Mouse (Mus musculus) liver (tissue): Measurements from ENCODE around the gene Peg3.
A peak's percentile ranks its signal among the peaks of the same experiment; 100 is the strongest.
"Not testable (repeated sequence)": the region's sequence is repeated elsewhere in the genome, so short reads cannot be mapped to it uniquely, and the experiment has no call there.

Source experiments
- DNase-seq: peaks from one replicate; pipeline ENCODE4 v3.0.0-alpha.2; 2020; ENCODE audit warnings: mixed read lengths

The Peg3 gene

DNA sequence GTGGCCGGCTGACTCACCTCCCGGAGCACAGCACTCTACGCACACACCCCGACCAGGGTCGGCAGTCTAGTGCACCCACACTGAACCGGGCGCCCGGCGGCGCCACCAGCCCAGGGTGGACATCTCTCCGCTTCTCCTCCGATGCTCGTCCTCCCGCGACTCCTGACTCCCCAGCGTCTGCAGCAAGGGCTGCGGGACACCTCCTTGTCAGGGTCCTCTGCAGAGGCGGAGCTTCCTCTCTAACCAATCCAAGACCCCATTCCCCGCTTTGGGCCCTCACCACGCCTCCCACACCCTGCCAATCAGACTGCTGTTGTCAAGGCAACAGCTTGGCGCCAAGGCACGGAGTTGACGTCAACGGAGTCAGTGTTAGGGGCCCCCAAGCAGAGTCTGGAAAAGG is at the start of gene Peg3, which contains the start of gene Usp29:
Gene Peg3 (minus strand): TSS at position 191 of the 400 bp plus-strand sequence.
Gene Usp29 (plus strand): TSS at position 338 of the 400 bp plus-strand sequence.
- DNase-seq = peak; percentile 82

DNA sequence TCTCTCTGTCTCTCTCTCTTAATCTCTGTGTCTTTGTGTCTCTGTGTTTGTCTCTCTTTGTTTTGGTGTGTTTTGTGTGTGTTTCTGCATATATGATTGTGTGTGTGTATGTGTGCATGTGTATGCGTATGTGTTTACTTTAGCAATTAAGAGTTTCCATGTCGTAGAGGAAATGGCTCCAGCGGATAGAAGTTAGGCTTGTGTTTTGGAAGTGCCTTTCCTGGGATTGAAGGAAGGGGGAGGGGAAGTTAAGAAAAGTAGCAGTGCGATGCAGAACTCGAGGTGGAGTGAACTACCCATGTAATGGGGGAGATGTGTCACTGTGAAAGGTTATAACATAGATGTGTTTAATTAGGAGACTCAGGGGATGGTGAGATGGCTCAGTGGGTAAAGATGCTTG is 48.9 kb upstream of the Peg3 start:
- no peak for DNase-seq

DNA sequence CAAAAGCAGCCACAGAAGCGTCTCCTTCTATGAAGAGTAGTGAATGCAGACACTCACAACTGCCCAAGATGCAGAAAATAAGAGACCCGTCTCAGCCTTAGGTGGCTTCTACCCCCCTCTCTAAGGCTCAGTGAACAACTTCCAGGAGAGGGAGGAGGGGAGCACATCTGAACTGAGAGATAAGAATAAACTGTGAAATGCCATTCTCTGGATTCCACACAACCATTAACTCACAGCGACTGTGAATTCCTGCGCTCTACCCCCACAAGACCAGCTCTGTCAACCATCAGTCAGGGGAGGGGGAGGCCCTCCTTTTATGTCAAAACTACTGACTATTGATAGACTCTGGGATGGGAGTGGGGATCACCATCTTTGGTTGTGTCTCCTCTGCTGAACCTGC is 47.5 kb upstream of the Peg3 start:
- no peak for DNase-seq

DNA sequence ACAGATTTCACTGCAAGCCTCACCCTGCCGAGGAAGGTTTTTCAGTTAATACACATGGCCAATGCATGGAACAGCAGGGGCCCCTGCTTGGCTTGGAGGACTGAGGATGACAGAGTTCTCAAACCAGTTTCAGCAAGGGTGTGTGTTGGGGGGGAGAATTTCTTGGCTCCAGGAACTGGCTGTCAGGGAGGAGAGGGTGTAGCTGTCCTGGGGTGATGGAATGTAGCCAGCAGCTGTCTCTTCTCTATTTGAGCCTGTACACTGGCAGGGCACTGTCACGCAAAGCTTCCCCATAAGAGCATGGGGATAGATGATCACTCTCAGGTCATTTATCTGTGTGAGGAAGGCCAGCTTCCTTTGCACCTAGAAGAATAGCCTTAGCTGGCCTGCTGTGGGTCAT is 46.9 kb upstream of the Peg3 start:
- DNase-seq = peak; percentile 17

DNA sequence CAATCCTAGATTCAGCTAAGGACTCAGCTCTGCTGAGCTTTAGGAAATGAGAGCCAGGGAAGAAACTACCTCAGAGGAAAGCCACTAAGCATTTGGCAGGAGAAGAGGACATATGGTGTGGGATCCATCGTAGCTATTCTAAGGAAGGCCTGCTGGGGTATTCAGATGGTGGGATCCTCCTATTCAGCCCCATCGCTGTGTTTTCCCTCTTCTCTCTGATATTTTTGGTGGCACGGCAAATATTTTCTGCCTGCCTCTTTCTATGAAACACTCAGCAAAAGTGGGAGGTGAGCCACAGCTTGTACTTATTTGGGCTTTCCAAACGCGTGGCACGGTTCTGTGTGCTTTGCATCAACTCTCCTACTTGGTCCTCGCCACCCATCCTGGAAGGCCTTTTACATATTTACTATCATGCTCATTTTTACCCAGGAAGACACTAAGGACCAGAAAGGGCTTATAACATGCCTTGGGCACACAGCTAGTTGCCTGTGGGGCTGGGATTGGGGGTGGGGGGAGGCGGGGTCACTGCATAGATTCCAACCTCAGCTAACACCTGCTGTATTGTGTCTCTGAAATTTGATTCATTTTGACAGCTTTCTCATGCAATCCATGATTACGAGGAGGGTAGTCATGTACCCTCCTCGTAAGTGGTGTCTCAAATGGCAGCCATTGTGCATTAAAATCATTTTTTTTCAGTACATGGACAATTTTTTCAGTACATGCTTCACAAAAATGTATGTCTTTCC is 46.3 kb upstream of the Peg3 start:
- DNase-seq = no peak

DNA sequence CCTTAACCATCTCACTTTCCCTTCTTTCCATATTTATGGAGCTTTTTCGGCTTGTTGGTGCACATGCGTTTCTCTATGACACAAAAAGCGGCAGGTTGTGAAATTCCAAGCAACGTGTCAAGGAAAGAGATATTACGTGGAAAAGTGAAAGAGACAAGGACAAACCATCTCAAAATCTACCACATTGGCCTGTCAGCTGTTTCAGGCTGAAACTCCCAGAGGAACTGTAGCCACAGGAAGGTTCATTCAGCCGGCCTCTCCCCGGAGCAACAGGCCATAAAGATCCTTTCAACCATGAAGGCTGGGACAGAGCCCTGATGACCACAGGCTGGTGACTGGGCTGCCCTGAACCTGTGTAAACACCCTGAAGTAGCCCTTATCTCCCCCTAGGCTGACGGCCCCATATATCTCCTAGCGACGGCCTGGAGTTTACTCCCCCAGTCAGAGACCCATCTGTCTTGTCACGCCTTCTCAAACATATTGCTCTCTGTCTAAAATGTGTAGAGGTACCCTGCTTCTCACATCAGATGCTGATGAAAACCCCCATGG is 43.7 kb upstream of the Peg3 start:
- DNase-seq = not testable (repeated sequence)

DNA sequence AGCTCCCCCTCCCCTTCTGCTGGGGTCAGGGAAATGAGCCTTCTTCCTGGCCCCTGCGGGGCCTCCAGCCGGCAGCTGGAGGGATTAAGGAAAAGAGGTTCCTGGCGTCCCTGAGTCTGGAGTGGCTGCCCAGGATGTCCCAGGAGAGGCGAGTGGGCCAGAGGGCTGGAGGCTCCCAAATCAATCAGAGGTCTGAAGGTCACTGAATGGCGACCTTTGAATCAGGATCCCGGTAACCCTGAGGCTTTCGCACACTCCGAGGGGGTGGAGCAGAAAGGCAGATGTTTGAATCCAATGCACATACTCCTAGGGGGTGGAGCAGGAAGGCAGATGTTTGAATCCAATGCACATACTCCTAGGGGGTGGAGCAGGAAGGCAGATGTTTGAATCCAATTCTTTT is 40.1 kb upstream of the Peg3 start:
- peak; percentile 58 for DNase-seq

DNA sequence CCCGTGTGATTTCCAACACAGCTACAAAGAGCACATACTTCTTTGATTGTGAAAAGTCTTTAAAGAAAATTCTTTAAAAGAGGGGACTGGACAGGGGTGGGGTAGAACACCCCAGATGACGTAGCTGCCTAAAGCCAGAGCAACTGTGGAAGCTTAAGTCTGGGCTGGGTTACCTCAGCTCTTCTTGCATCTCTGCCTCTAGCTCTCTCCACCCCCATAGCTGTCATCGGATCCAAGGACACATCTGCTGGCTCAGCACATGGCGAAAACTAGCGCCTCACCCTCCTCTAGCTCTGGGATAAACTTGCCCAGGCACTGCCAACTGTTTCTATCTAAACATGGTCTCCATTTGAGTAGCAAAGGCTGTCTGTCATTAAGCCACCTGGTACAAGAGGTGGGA is 35.0 kb upstream of the Peg3 start:
- no peak for DNase-seq

DNA sequence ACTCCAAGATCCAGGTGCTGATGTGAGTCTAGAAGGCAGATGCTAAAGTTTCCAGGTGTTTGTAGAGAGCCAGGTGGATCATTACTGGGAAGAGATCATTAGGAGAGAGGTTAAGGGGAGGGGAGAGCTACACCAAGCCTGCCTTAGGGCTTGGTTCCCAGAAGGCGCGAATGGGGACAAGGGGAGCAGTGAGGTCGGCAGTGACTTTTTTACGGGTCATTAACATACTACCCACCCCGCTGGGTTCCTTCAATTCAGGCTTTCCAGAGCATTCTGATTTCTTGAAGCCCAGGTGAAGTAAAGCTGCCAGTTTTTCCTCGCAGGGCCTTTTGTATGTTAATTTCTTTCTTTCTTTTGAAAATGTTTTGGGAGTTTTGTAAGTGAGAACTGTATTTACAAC is 29.9 kb upstream of the Peg3 start:
- no peak for DNase-seq

DNA sequence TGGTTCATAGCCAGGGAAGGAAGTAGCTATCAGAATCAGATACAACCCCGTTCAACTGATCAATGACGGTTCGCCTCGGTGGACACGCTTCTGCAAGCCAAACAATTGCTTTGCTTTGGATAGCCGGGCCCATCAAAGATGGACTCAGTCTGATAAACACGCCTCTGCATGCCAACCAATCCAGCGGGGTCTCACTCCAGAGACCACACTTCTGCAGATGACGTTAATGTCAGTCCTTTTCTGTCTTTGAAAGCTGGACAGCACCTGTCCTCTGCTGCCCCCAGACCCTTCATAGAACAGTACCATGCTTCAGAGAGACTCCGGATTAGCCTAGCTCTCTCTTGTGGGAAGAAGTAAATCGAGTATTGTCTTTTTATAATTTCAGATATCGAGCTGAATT is 29.5 kb upstream of the Peg3 start:
- DNase-seq = no peak

DNA sequence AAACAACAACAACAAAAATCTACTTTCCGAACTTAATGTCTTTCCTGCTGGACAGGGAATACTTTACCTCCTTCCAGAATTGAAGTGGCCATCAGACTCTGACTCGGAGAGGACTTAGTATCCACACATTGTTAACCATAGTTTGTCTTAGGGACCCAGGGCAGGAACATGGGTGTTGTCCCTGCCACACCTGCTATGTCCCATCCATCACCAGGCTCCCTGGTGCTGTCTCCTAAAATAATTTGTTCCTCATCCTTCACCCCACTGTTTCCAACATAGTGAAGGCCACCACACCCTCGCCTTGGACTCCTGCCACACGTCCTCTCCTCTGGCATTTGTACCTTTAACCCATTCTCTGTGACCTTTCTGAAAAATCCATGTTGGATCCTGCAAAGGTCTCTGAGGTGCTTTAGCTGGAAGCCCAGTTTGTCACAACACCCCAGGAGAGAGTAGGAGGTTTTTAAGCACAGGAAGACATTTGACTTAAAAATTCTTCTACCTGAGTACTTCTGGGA is 26.6 kb upstream of the Peg3 start:
- DNase-seq = no peak

DNA sequence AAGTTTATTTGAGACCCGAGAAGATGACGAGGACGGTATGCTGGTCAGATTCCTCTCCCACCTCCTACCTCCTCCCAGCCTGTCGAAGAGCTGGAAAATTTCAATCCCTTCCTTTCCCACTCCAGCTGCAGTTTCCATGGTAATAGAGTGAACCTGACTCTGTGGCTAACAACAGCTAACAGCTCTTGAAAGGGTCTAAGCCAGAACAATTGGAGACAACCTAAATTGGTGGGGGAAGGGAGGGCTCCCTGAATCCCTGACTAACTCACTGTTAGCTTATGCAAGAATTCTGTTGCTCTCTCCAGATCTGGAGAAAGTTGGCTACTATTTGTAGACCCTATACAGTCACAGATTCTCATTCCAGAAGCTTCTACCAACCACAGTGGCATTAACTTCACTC is 23.2 kb upstream of the Peg3 start:
- no peak for DNase-seq

DNA sequence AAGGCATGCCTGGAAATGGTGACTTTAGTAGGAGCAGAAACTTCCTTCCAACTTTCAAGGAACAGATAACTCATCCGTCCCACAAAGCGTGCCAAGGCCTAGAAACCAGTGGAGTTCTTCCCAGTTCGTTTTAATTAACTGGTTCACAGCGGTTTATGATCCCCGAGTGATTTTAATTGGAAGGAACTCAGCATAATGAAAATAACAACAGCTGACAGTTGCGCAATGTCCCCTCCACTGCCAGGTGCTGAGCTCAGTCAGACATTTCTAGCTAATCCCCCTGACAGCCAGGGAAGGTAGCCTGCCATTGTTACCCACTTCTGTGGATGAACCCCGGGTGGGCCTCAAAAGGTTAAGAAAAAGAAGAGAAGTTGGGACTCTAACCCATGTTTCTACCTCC is 19.0 kb upstream of the Peg3 start:
- no peak for DNase-seq

DNA sequence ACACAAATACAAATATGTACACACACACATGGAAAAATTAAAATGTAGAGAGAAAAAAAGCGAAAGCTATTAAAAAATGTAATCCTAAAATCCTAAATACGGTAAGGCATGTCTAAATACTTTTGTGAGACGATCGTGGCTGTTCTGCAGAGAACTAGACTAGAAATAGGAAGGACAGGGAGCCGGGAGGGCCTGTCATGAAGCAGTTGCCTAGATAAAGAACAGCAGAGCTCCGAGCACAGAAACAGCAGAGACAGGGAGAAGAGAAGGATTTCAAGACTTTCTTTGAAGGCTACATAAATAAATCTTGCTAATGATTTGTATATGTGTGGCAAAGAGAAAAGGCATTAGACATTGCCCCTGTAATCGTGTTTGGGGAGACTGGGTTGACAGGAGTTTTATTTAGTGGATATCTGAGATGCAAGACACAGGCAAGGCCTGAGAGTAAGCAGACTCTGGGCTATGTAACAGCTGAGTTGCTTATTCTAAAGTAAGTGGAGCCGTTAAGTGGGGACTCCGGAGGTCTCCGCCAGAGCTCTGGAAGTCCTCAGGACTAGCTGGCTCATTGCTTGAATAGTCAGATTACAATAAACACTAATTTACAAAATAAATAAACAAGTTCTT is 14.2 kb upstream of the Peg3 start:
- peak; percentile 9 for DNase-seq

DNA sequence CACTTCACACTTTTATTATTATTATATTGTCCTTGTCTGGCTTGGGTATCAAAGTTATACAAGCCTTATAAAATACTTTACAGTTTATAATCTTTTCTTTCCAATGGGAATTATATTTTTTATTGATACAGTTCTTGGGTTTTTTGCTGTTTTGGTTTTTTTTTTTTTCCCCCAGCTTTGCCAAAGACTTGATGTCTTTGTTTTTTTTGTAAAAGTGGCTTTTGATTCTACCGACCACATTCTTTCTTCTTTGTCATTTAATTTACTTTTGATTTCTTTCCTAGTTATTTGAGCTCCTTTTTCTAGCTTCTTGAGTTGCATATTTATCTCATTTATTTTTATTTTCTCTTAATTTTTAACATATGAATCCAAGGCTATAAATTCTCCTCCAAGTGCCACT is 5.8 kb upstream of the Peg3 start:
- DNase-seq = no peak

DNA sequence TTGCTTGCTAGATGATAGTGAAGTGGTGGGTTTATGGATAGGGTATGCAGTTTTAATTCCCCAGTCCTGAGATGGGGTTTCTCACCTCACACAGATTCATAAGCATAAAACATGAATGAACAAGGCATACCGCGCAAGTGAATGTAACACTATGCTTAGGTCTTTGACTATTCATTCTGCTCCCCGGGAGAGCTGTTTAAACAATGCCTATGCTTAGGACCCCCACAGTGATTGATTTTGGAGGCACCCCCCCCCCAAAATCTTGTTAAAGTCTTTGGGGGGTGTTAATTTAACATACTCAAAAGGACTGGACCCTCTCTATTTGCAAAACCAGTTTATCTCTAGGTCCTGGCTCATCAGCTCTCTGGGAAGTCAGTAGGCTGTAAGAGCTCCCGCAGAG is 1.7 kb upstream of the Peg3 start:
- DNase-seq = no peak

DNA sequence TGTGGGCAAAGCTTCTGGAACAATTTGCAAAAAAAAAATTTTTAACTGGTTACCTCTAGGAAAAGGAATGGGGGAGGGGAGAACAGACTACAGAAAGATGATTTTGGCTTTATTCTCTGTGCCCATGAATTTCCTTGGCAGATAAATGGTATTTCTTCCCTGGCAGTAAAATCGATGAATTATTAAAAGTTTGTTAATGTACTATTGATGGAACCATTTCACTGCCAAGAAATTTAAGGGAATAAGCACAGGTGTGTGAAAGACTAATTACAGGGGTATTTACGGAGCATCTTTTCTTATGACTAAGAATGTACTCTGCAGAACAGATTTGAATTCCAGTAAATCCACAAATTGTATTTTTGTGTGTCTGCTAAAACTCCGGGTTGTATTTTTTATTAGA is 1.1 kb upstream of the Peg3 start:
- no peak for DNase-seq

DNA sequence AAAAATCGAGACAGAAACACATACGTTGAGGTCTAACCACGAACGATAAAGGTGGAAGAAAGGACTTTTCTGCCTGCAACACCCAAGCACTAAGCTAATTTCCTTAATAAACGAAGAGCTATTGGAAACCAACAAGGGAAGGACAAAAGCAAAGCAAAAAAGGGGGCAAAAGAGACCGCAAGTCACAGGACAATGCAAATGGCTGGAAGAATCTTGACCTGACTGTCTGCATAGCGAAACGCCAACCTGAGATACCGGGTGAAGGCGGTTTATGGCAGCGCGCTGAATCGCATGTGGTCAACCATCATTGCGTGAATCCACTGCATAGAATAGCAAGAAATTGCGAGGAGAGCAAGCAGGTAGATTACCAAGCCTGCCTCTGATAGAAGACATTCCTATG is 570 bp upstream of the Peg3 start:
- DNase-seq = no peak

DNA sequence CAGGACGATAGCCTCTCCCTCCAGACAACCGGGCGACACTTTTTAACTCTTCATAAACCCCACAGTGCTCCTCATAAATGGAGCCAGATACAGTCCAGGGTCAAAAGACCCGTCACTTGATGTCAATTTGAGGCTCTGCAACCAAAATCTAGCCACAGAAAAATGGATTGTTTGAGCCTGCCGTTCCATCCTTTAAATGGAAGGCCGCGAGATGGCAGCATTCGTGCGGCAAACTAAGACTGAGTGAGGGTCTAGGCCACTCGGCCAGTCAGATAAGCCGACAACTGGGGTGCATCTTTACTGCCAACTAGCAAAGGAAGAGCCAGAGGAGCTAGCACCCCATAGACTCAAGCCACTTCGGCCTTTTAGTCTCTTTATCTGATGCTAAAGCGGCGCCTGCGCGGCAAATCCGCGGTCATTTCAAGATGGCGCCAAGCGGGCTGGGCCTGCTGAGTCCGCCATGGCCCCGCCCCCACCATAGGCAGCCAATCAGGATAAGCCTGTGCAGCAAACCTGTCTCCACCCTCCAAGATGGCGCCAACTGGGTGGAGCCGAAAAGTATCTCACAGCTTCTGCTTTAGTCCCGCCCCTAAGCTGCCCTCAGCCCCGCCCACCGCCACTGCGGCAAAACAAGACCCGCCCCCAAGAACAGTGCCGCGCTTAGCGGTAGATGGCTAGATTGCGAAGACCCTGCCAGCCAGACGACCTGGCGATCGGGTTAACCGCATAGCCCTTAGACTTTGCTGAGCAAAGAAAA is 992 bp downstream of the Peg3 start:
- peak; percentile 92 for DNase-seq

DNA sequence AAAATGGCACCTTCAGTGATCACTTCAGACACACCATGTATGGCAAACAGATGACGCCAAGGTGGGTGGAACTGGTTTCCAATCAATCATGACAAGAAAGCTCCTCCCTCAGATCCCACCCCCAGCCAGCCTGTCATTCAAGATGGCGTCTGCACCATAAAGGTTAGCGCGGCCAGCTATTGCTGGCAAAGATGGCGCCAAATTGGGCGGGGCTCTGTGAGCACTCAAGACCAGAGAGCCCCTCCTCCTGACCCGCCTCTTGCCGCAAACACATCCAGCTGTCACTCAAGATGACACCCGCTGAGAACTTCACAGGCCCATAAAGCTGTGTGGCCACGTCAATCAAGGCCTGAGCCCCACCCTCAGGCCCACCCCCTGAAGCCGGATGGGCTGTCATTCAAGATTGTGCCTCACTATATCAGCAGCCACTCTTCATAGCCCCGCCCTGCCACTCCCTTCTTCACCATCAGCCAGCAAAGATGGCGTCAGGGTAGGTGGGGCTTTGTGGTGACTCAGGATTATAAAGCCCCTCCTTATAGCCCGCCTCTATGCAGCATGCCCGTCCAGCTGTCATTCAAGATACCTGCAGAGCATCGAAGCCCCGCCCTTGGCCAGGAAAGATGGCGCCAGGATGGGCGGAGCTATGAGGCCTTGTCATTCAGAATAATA is 1.8 kb downstream of the Peg3 start:
- DNase-seq = peak; percentile 84

DNA sequence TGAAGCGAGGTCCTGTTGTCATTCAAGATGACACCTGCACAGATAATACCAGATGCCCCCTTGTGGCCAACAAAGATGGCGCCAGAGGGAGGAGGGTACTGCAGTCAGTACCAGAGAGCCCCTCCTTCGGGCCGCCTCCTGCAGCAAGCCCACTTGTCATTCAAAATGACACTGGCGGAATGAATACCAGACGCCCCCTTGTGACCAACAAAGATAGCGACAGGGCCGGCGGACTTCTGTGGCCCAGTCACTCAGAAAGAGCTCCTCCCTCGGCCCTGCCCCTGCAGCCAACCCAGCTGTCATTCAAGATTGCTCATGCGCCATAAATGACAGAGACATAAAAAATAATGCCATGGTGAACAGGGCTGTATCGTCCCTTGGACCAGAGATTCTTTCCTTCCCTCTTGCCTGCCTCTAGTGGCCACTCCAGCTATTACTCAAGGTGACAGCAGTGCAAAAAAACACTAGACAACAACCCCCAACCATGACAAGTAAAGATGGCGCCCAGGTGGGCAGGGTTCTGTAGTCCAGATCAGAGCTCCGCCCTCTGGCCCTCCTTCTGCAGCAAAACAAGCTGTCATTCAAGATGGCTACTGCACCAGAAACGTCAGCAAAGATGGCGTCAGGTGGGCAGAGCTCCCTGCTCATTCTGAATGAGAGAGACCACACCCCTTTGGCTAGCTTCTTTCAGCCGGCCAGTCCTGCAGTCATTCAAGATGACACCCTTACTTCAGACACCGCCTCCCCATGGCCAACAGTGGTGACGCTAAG is 2.7 kb downstream of the Peg3 start:
- DNase-seq = peak; percentile 71

DNA sequence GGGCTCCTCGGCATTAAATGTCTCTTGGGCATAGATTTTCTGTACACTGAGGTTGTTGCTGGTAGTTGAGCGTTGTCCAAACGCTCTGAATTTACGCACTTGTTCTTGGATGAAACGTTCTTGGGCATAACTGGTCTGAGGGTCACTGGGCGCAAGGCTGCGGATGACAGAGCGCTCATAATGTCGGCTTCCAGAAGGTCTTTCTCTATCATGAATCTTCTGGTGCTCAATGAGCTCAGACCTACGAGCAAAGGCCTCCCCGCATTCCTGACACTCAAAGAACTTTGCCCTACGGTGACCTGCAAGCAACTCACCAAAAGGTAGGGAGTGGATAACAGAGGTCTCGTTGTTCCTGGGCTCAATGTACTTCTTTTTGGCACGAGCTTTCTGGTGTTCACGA is 20.8 kb downstream of the Peg3 start:
- no peak for DNase-seq
